Mouse (Mus musculus) lung, postnatal 0 days (tissue): ENCODE data around the gene Bhmt2. TPM values are rescaled to one million over a fixed set of nuclear protein-coding genes. Genes with fewer than 3 reads are reported as not detected.
A peak's percentile ranks its signal among the peaks of the same experiment; 100 is the strongest.

ENCODE experiments used
- ATAC-seq: fragments of 200-750 bp; cut with Nextera tagmentation; 2 replicates; pipeline ENCODE4 v1.8.0; 2017; ENCODE audit warnings: moderate library complexity
- DNase-seq: peaks from one replicate; pipeline ENCODE4 v3.0.0-alpha.2; 2016; ENCODE audit warnings: low spot score
- H3K27ac ChIP-seq: fragments of 300-500 bp; sonication (generic); 2 replicates; pipeline ENCODE4 v1.5.1; 2014; ENCODE audit warnings: antibody characterized with exemption, mild to moderate bottlenecking, low read length, mixed read lengths
- H3K27me3 ChIP-seq: fragments of 300-500 bp; sonication (generic); replicated peaks from 2 replicates; pipeline ENCODE4 v1.6.1; 2014; ENCODE audit warnings: low read length, mixed read lengths; ENCODE audit not compliant: insufficient read depth
- H3K36me3 ChIP-seq: fragments of 300-500 bp; sonication (generic); 2 replicates; pipeline ENCODE4 v1.6.1; 2014; ENCODE audit warnings: low read length, mixed read lengths; ENCODE audit not compliant: insufficient read depth
- H3K4me1 ChIP-seq: fragments of 300-500 bp; sonication (generic); 2 replicates; pipeline ENCODE4 v1.6.1; 2014; ENCODE audit warnings: antibody characterized with exemption, low read depth, low read length, mixed read lengths; ENCODE audit not compliant: insufficient read depth
- H3K4me2 ChIP-seq: fragments of 300-500 bp; sonication (generic); replicated peaks from 2 replicates; pipeline ENCODE4 v1.6.1; 2014; ENCODE audit warnings: low read depth, mild to moderate bottlenecking, low read length, moderate library complexity, mixed read lengths
- H3K4me3 ChIP-seq: fragments of 300-500 bp; sonication (generic); 2 replicates; pipeline ENCODE4 v1.5.1; 2014; ENCODE audit warnings: low read depth, low read length
- H3K9ac ChIP-seq: fragments of 300-500 bp; sonication (generic); replicated peaks from 2 replicates; pipeline ENCODE4 v1.6.1; 2014; ENCODE audit warnings: low read depth, mild to moderate bottlenecking
- H3K9me3 ChIP-seq: fragments of 300-500 bp; sonication (generic); 2 replicates; pipeline ENCODE4 v1.6.1; 2016; ENCODE audit warnings: low read length, mixed read lengths
- CTCF ChIP-seq: IDR thresholded peaks from 2 replicates; pipeline ENCODE4 v1.5.1; 2016; ENCODE audit warnings: antibody characterized with exemption, mild to moderate bottlenecking
- EP300 ChIP-seq: IDR thresholded peaks from 2 replicates; pipeline ENCODE4 v1.6.1; 2016; ENCODE audit warnings: antibody characterized with exemption, mild to moderate bottlenecking, control low read depth
- WGBS: fragments of 180-500 bp; shearing (Covaris S2); extraction: QIAGEN DNeasy Blood & Tissue Kit; methylation state at CpG from one replicate; pipeline ENCODE4 v1.1.7; 2014; 5-methylcytosine and 5-hydroxymethylcytosine counted together
- polyA plus RNA-seq: library from polyadenylated mRNA; unstranded; fragments of >200 nt; fragmentation: Nextera tagmentation; extraction: Ambion mirVana; gene quantifications from 2 replicates; pipeline ENCODE4 v1.2.1, GENCODE M21; 2015

The Bhmt2 gene
- 0.05 TPM in 1 of 2 replicates, not detected in the other for polyA plus RNA-seq

DNA sequence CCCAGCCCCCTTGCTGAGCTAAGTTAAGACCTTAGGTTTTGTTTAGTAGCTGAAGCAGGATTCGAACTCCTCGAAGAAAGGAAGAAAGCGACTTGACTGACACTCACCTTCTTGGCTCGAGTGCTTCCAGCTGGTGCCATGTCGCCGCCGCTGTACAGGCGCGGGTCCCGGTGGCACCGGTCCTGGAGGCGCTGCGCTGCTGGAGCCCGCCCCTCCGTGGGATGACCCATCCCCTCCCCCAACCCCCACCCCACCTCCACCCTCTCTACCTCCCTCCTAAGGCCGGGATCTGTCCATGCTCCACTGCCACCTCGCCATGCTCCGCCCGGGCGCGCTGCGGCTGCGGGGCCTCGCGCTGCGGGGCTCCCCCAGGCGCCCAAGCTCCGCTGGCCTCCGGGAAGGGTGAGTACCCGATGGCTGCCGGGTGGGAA lies at the start of gene Bhmt2, which contains the start of gene Dmgdh:
TSS of gene Bhmt2 (minus strand) at position 172 of the 431 bp plus-strand sequence.
TSS of gene Dmgdh (plus strand) at position 303 of the 431 bp plus-strand sequence.
- H3K4me1 ChIP-seq, result no peaks in the 10 kb centered on the region
- no peak within 1 kb of the TSS for H3K9ac ChIP-seq
- no peak within 1 kb of the TSS for H3K4me2 ChIP-seq
- H3K27me3 ChIP-seq, result 0 out of 2 replicates have a peak, but pooled peaks cover 4% of the 10 kb centered on the region
- H3K27ac ChIP-seq, result no peak within 1 kb of the TSS
- TF ChIP-seq CTCF (no peak), EP300 (no peak)
- DNase-seq (no peak), ATAC-seq (no peak)
- H3K36me3 ChIP-seq, result no peaks in the 10 kb centered on the region
- H3K4me3 ChIP-seq, result no peak within 1 kb of the TSS
- no peaks in the 10 kb centered on the region for H3K9me3 ChIP-seq
- 13% methylated on average over 31 of the region's 31 CpGs for WGBS

- Histone ChIP-seq H3K36me3 (no peaks in the 10 kb centered on the region), H3K27ac (no peak overlapping the region), H3K4me2 (no peak overlapping the region), H3K9me3 (no peaks in the 10 kb centered on the region), H3K4me1 (no peaks in the 10 kb centered on the region), H3K27me3 (no peaks in the 10 kb centered on the region), H3K9ac (no peak overlapping the region), H3K4me3 (no peak overlapping the region)
- TF ChIP-seq CTCF, result no peak
- WGBS, result 83% methylated on average over 3 of the region's 3 CpGs
- no peak for DNase-seq
- no peak for ATAC-seq
These were observed 49.4 kb upstream of the Bhmt2 start for GRCm38 (mm10) chr13:93723455-93723854.

DNA sequence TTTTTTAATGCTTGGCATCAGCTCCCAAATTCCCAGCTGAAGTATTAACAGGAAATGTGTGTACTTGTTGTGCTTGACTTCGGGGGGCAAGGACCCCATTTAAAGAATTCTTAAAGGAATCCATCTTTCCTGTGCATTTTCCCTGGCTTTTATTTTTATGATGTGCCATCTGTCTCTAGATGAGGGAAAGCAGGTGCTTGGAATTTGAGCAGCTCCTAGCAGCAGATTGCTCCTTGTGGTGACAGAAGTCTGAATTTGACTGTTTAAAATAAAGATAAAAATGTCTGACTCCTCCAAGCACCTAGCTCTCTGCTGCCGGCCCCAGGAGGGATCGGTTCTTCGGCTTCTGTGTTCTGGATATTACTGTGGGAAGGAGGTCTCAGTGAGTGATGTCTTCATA lies 47.8 kb upstream of the Bhmt2 start:
- DNase-seq (no peak), ATAC-seq (no peak)
- WGBS, result 71% methylated on average over 4 of the region's 4 CpGs
- H3K36me3 ChIP-seq, result no peaks in the 10 kb centered on the region
- H3K4me1 ChIP-seq, result no peaks in the 10 kb centered on the region
- TF ChIP-seq CTCF (no peak), EP300 (no peak)
- no peaks in the 10 kb centered on the region for H3K27me3 ChIP-seq
- H3K4me3 ChIP-seq, result no peak overlapping the region
- H3K9me3 ChIP-seq, result no peaks in the 10 kb centered on the region
- H3K27ac ChIP-seq, result no peak overlapping the region
- no peak overlapping the region for H3K4me2 ChIP-seq
- H3K9ac ChIP-seq, result no peak overlapping the region

DNA sequence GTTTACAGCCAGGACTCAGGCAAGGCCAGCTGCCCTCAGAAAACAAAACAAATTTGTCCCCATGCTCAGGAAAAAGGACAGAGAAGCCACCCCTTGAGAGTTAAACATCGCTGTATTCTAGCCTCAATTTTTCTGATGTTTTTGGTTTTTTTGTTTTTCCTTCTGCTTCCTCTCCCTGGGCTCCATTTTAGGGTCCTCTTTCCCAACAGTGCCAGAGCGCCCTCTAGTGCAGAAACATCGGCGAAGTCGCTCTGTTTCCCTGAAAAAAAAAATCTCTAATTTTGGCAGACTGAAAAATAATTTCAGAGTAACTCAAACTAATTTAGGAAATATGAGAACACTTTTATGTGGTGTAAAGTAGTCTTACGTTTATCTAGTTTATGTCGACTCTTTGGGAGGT lies 44.8 kb upstream of the Bhmt2 start:
- 2% methylated on average over 7 of the region's 7 CpGs for WGBS
- Histone ChIP-seq H3K4me2 (peak overlapping the region; percentile 17; the same call in 1 of the 2 replicates), H3K4me3 (no peak overlapping the region), H3K36me3 (no peaks in the 10 kb centered on the region), H3K9me3 (no peaks in the 10 kb centered on the region), H3K9ac (no peak overlapping the region), H3K27ac (no peak overlapping the region), H3K27me3 (no peaks in the 10 kb centered on the region), H3K4me1 (no peaks in the 10 kb centered on the region)
- ATAC-seq, result no peak
- TF ChIP-seq CTCF, result peak; percentile 80
- TF ChIP-seq EP300, result no peak
- DNase-seq, result peak; percentile 81

- H3K4me3 ChIP-seq, result no peak overlapping the region
- H3K4me1 ChIP-seq, result no peaks in the 10 kb centered on the region
- TF ChIP-seq EP300, result no peak
- no peak for TF ChIP-seq CTCF
- H3K4me2 ChIP-seq, result no peak overlapping the region
- H3K27me3 ChIP-seq, result no peaks in the 10 kb centered on the region
- 53% methylated on average over 7 of the region's 7 CpGs for WGBS
- H3K27ac ChIP-seq, result no peak overlapping the region
- H3K36me3 ChIP-seq, result no peaks in the 10 kb centered on the region
- H3K9ac ChIP-seq, result no peak overlapping the region
- no peak for DNase-seq
- no peak for ATAC-seq
- H3K9me3 ChIP-seq, result no peaks in the 10 kb centered on the region
These were observed 43.0 kb upstream of the Bhmt2 start for GRCm38 (mm10) chr13:93717113-93717512.

DNA sequence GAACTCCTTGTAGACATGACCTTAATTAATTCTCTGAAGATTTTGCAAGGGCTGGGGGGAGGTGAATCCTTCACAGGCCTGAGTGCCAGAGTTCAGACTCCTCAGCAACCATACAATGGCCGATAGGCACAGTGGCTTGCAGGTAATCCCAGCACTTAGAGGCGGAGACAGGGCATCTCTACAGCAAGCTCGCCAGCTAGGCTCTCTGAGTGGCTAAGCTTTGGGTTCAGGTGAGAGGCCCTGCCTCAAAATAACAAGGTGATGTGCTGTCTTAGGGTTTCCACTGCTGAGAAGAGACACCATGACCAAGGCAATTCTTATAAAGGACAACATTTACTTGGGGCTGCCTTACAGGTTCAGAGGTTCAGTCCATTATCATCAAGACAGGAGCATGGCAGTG lies 39.7 kb upstream of the Bhmt2 start:
- no peak for ATAC-seq
- no peak overlapping the region for H3K4me3 ChIP-seq
- no peaks in the 10 kb centered on the region for H3K27me3 ChIP-seq
- H3K4me1 ChIP-seq, result no peaks in the 10 kb centered on the region
- no peak overlapping the region for H3K9ac ChIP-seq
- no peak overlapping the region for H3K27ac ChIP-seq
- no peak for DNase-seq
- no peaks in the 10 kb centered on the region for H3K36me3 ChIP-seq
- 80% methylated on average over 3 of the region's 3 CpGs for WGBS
- no peaks in the 10 kb centered on the region for H3K9me3 ChIP-seq
- TF ChIP-seq EP300 (no peak), CTCF (no peak)
- H3K4me2 ChIP-seq, result no peak overlapping the region

DNA sequence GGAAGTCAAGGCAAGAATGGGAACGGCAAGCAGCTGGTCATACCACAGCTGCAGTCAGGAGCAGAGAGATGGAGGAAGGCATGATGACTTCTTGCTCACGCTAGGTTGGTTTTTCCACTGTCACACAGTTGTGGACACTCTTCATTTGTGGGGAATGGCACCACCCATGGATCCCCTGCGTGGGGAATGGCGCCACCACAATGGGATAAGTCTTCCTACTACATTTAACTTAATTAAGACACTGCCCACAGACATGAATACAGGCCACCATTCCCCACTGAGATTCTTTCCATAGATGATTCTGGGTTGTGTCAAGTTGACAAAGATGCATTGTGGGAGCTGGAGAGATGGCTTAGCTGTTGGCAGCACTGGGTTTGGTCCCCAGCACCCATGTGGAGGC lies 38.3 kb upstream of the Bhmt2 start:
- no peak overlapping the region for H3K4me3 ChIP-seq
- H3K36me3 ChIP-seq, result no peaks in the 10 kb centered on the region
- H3K27me3 ChIP-seq, result no peaks in the 10 kb centered on the region
- no peak for ATAC-seq
- no peak for DNase-seq
- H3K27ac ChIP-seq, result no peak overlapping the region
- 84% methylated on average over 4 of the region's 4 CpGs for WGBS
- H3K4me1 ChIP-seq, result no peaks in the 10 kb centered on the region
- TF ChIP-seq CTCF, result no peak
- no peak for TF ChIP-seq EP300
- no peak overlapping the region for H3K9ac ChIP-seq
- H3K4me2 ChIP-seq, result no peak overlapping the region
- H3K9me3 ChIP-seq, result no peaks in the 10 kb centered on the region
